In the genomic region with DNA sequence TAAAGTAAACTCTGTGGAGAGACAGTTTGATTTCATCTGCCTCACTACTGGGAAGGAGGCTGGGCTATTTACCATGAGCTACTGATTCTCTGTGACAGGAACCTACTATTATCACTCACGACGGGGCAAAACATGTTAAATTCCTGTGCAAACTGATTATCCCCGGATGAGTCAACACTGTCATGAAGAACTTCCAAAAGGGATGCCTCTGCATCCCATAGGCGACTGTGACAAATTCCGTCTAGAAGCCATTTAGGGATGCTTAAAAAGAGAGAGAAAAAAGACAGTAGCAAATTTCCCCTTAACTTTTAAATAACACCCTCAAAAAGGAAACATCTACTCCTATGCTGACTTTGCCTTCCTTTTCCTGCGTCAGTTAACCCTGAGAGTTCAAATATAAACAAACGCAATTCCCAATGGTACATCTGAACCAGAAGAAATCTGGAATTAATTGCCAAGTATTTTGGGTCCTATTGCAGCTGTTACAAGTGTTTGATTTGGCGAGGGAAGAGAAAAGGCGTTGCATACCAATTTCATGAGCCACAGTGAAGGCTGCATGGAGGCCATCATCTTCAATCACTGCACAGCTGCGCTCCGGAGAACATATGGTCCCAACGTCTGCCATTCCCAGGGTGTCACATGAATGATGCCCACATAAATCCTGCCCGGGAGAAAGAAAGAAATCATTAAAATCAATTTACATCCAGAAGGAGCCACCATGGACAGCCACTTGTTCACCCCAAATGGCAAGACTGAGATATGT, we compare ENCODE assay signal across 8 mouse cellular contexts. TPM values are rescaled to one million over a fixed set of nuclear protein-coding genes. Genes with fewer than 3 reads are reported as not detected.
DNase-seq lines count a peak whose midpoint lies in the region; ATAC-seq and TF ChIP-seq lines count a peak whose summit lies in the region.

No protein-coding gene starts in this region.

- H3K4me2 ChIP-seq in myocyte (ENCODE audit: low read depth), result peak overlapping the region; percentile 61

- ATAC-seq in monocyte, adult 5-6 weeks (replicated peaks; ENCODE audit: insufficient number of reproducible peaks, low FRiP score, low TSS enrichment, poor library complexity, severe bottlenecking), result no peak

- peaks cover 13% of the 10 kb centered on the region for H3K36me3 ChIP-seq in myocyte (ENCODE audit: control insufficient read depth, insufficient read depth)

- no peaks in the 10 kb centered on the region for H3K27me3 ChIP-seq in myocyte (ENCODE audit: control insufficient read depth, insufficient read depth, insufficient read length)

- no peak overlapping the region for H3ac ChIP-seq in myocyte (ENCODE audit: control insufficient read depth, insufficient read length)

- H3K4me3 ChIP-seq in myocyte, result no peak overlapping the region

- no peak for TF ChIP-seq POLR2A in myocyte (IDR thresholded peaks at IDR 0.05; ENCODE audit: insufficient read length, low read depth)

- intact Hi-C loops in heart, postnatal 25 days (cut with DNase I), result no loop called here

- H3K79me2 ChIP-seq in myocyte (ENCODE audit: control insufficient read depth, insufficient read depth), result no peaks in the 10 kb centered on the region

- DNase-seq in heart, adult 9 months (ENCODE audit: low spot score in 2 of 2), result peak; percentile 49 to 56
- DNase-seq in heart, postnatal 25 days (ENCODE audit: low spot score), result no peak
- peak; percentile 81 for DNase-seq in forelimb bud, embryonic 11.5 days (ENCODE audit: low read depth, low spot score)
- DNase-seq in layer of hippocampus, postnatal 36 days, result peak; percentile 68 to 71
- DNase-seq in testis, postnatal 14 days (ENCODE audit: low spot score), result no peak
- DNase-seq in adrenal gland, adult 2 months, result no peak

TF ChIP-seq in myocyte, 11 proteins besides CTCF, POLR2A, EP300 and RAD21:
- TF ChIP-seq SRF (IDR thresholded peaks at IDR 0.05; ENCODE audit: control insufficient read depth, insufficient read length, low read depth) (no peak), TCF3 (IDR thresholded peaks at IDR 0.05; ENCODE audit: insufficient read length, low read depth) (peak; percentile 85), REST (IDR thresholded peaks at IDR 0.05; ENCODE audit: insufficient read depth, insufficient read length) (no peak), TCF12 (IDR thresholded peaks at IDR 0.05; ENCODE audit: insufficient read depth, poor library complexity, severe bottlenecking) (peak; percentile 97), MAX (IDR thresholded peaks at IDR 0.05; ENCODE audit: low read depth) (no peak), MYOD1 (IDR thresholded peaks at IDR 0.05; ENCODE audit: control insufficient read depth in 1 of 3, insufficient read length in 2 of 3, low read depth in 2 of 3) (peak in 2 of 3 experiments; percentile 94 to 97), CEBPB (IDR thresholded peaks at IDR 0.05; ENCODE audit: insufficient read depth, poor library complexity, severe bottlenecking) (peak; percentile 76), MYOG (IDR thresholded peaks at IDR 0.05; ENCODE audit: control insufficient read depth in 1 of 3, insufficient read depth in 1 of 3, insufficient read length in 2 of 3, low read depth in 2 of 3) (peak; percentile 51 to 97 (median 80)), POLR2AphosphoS2 (IDR thresholded peaks at IDR 0.05; ENCODE audit: insufficient read length, low read depth) (no peak), E2F4 (IDR thresholded peaks at IDR 0.05; ENCODE audit: insufficient read depth) (no peak), USF1 (IDR thresholded peaks at IDR 0.05; ENCODE audit: low read depth) (peak; percentile 44)

RNA-seq across cellular contexts. Expression of a gene that starts 14.2 kb away (rescaled TPM):
- 10 to 100 TPM in 1 of 2 experiments, 1 to 10 TPM in 1; 9.7 to 11.2 TPM for total RNA-seq in heart, postnatal 25 days (2021)
- under 1 TPM; 0.56 to 0.60 TPM for total RNA-seq in layer of hippocampus, postnatal 36 days (2021)
- polyA plus RNA-seq in myocyte (2012; fragmentation: generic; extraction: Trizol), result 7.2 TPM
- not detected in 3 replicates for total RNA-seq in monocyte, adult 5-6 weeks (2017)
- 1 to 10 TPM; 7.3 to 8.5 TPM for total RNA-seq in adrenal gland, adult 2 months (2021)
- 2.8 and 3.0 TPM in 2 replicates for polyA plus RNA-seq in adrenal gland, adult 2 months (2012; rRNA removed)

Comparison
In these comparisons a context has a peak if more than half of its experiments do, and no peak if none do; other contexts are left out.
1. DNase-seq: peak in heart, adult 9 months (2 of 2), forelimb bud, embryonic 11.5 days (single experiment) and layer of hippocampus, postnatal 36 days (2 of 2); none in heart, postnatal 25 days (single experiment), testis, postnatal 14 days (single experiment) and adrenal gland, adult 2 months (single experiment).